Mouse (Mus musculus) MEL (cell line): ENCODE measurements around the gene Slfn9. TPM values are rescaled to one million over a fixed set of nuclear protein-coding genes. Genes with fewer than 3 reads are reported as not detected.

Experiments used
- DNase-seq: peaks from one replicate; pipeline ENCODE4 v3.0.0; 2011; ENCODE audit warnings: low read depth, low spot score
- H3K27ac ChIP-seq: 2 replicates; pipeline ENCODE4 v1.5.1; 2012; ENCODE audit warnings: low read depth, mild to moderate bottlenecking, control low read depth, low read length, moderate library complexity; ENCODE audit not compliant: control insufficient read depth
- H3K27me3 ChIP-seq, 2 experiments: fragments of 150-350 bp in 1 of 2; sonication (generic) in 1 of 2; 2 replicates each; pipeline ENCODE4 v1.6.1; 2012; ENCODE audit warnings: low read length in 2 of 2, mild to moderate bottlenecking in 2 of 2, improper control_type of control experiment in 1 of 2, moderate library complexity in 1 of 2; ENCODE audit not compliant: insufficient read depth in 2 of 2, control insufficient read depth in 1 of 2
- H3K36me3 ChIP-seq, 2 experiments: 2 replicates each; pipeline ENCODE4 v1.6.1; 2012 to 2014; ENCODE audit warnings: low read length in 2 of 2, improper control_type of control experiment in 1 of 2, inconsistent platforms in 1 of 2, mild to moderate bottlenecking in 1 of 2; ENCODE audit not compliant: insufficient read depth in 2 of 2, control insufficient read depth in 1 of 2
- H3K4me1 ChIP-seq, 2 experiments: fragments of 150-350 bp in 1 of 2; sonication (generic) in 1 of 2; 2 replicates each; pipeline ENCODE4 v1.6.1; 2012; ENCODE audit warnings: low read length in 2 of 2, improper control_type of control experiment in 1 of 2, mild to moderate bottlenecking in 1 of 2; ENCODE audit not compliant: insufficient read depth in 2 of 2, control insufficient read depth in 1 of 2
- H3K4me3 ChIP-seq, 2 experiments: fragments of 150-350 bp in 1 of 2; sonication (generic) in 1 of 2; 2 replicates each; pipeline ENCODE4 v1.5.1; 2012; ENCODE audit warnings: low read depth in 2 of 2, low read length in 2 of 2, mild to moderate bottlenecking in 2 of 2, moderate library complexity in 2 of 2, control low read depth in 1 of 2, improper control_type of control experiment in 1 of 2; ENCODE audit not compliant: control insufficient read depth in 1 of 2, insufficient read depth in 1 of 2
- H3K79me2 ChIP-seq: 2 replicates; pipeline ENCODE4 v1.6.1; 2012; ENCODE audit warnings: mild to moderate bottlenecking, low read length, moderate library complexity; ENCODE audit not compliant: control insufficient read depth, poor library complexity, insufficient read depth
- H3K9ac ChIP-seq: 2 replicates; pipeline ENCODE4 v1.6.1; 2012; ENCODE audit warnings: low read depth, mild to moderate bottlenecking, control low read depth, low read length, moderate library complexity; ENCODE audit not compliant: control insufficient read depth, poor library complexity, severe bottlenecking
- H3K9me3 ChIP-seq: fragments of 150-350 bp; sonication (generic); replicated peaks from 2 replicates; pipeline ENCODE4 v1.6.1; 2012; ENCODE audit warnings: mild to moderate bottlenecking, low read length, improper control_type of control experiment, moderate library complexity; ENCODE audit not compliant: insufficient read depth
- BHLHE40 ChIP-seq: IDR thresholded peaks from 2 replicates; pipeline ENCODE4 v1.6.1; 2012; ENCODE audit warnings: low read depth, mild to moderate bottlenecking, inconsistent platforms, low read length, improper control_type of control experiment, borderline replicate concordance
- CTCF ChIP-seq, 3 experiments: IDR thresholded peaks in 2 of 3; conservative IDR thresholded peaks in 1 of 3; 2 replicates each; pipeline ENCODE4 v1.5.1; 2011 to 2012; ENCODE audit warnings: low read length in 3 of 3, low read depth in 2 of 3, mild to moderate bottlenecking in 2 of 3, improper control_type of control experiment in 1 of 3, inconsistent platforms in 1 of 3, mixed read lengths in 1 of 3, moderate library complexity in 1 of 3; ENCODE audit not compliant: control insufficient read depth in 1 of 3, insufficient read depth in 1 of 3, poor library complexity in 1 of 3, severe bottlenecking in 1 of 3
- EP300 ChIP-seq, 2 experiments: IDR thresholded peaks; 2 replicates each; pipeline ENCODE4 v1.6.1; 2011; ENCODE audit warnings: improper control_type of control experiment in 2 of 2, low read length in 2 of 2, low read depth in 1 of 2, mild to moderate bottlenecking in 1 of 2
- GATA1 ChIP-seq: IDR thresholded peaks from 2 replicates; pipeline ENCODE4 v1.6.1; 2011; ENCODE audit warnings: low read depth, low read length, improper control_type of control experiment
- HCFC1 ChIP-seq: IDR thresholded peaks from 2 replicates; pipeline ENCODE4 v1.6.1; 2012; ENCODE audit warnings: low read depth, mild to moderate bottlenecking, inconsistent platforms, low read length, improper control_type of control experiment, moderate library complexity
- JUND ChIP-seq: IDR thresholded peaks from 2 replicates; pipeline ENCODE4 v1.6.1; 2011; ENCODE audit warnings: low read depth, mild to moderate bottlenecking, improper control_type of control experiment, low read length
- KAT2A ChIP-seq: conservative IDR thresholded peaks from 2 replicates; pipeline ENCODE4 v1.6.1; 2012; ENCODE audit warnings: low read depth, low read length, improper control_type of control experiment, inconsistent platforms
- MAX ChIP-seq: IDR thresholded peaks from 2 replicates; pipeline ENCODE4 v1.6.1; 2011; ENCODE audit warnings: low read length, improper control_type of control experiment
- MEF2A ChIP-seq: IDR thresholded peaks from 2 replicates; pipeline ENCODE4 v1.6.1; 2014; ENCODE audit warnings: low read depth, mild to moderate bottlenecking, inconsistent platforms, low read length, improper control_type of control experiment; ENCODE audit not compliant: poor library complexity, insufficient replicate concordance, severe bottlenecking; ENCODE audit errors: extremely low read depth
- MYB ChIP-seq: IDR thresholded peaks from 2 replicates; pipeline ENCODE4 v1.6.1; 2011; ENCODE audit warnings: mild to moderate bottlenecking, low read depth, low read length, improper control_type of control experiment
- MYC ChIP-seq: IDR thresholded peaks from 2 replicates; pipeline ENCODE4 v1.6.1; 2011; ENCODE audit warnings: low read depth, mild to moderate bottlenecking, low read length, improper control_type of control experiment, moderate library complexity
- NELFE ChIP-seq: IDR thresholded peaks from 2 replicates; pipeline ENCODE4 v1.6.1; 2011; ENCODE audit warnings: low read depth, low read length, improper control_type of control experiment
- NRF1 ChIP-seq: IDR thresholded peaks from 2 replicates; pipeline ENCODE4 v1.6.1; 2014; ENCODE audit warnings: low read depth, mild to moderate bottlenecking, inconsistent platforms, low read length, improper control_type of control experiment, moderate library complexity; ENCODE audit not compliant: poor library complexity, insufficient read depth, severe bottlenecking
- POLR2A ChIP-seq, 2 experiments: IDR thresholded peaks; 2 replicates each; pipeline ENCODE4 v1.6.1; 2011 to 2012; ENCODE audit warnings: low read length in 2 of 2, mild to moderate bottlenecking in 2 of 2, control low read depth in 1 of 2, improper control_type of control experiment in 1 of 2, low read depth in 1 of 2, moderate library complexity in 1 of 2; ENCODE audit not compliant: control insufficient read depth in 1 of 2, insufficient read depth in 1 of 2, poor library complexity in 1 of 2
- POLR2AphosphoS2 ChIP-seq: IDR thresholded peaks from 2 replicates; pipeline ENCODE4 v1.6.1; 2011; ENCODE audit warnings: low read length, improper control_type of control experiment
- POLR2AphosphoS5 ChIP-seq: IDR thresholded peaks from 2 replicates; pipeline ENCODE4 v1.6.1; 2012; ENCODE audit warnings: low read depth, borderline replicate concordance, mild to moderate bottlenecking, inconsistent platforms, low read length, moderate library complexity, mixed read lengths
- RAD21 ChIP-seq: IDR thresholded peaks from 2 replicates; pipeline ENCODE4 v1.6.1; 2011; ENCODE audit warnings: mild to moderate bottlenecking, low read depth, low read length, improper control_type of control experiment
- RCOR1 ChIP-seq: IDR thresholded peaks from 2 replicates; pipeline ENCODE4 v1.6.1; 2012; ENCODE audit warnings: low read depth, mild to moderate bottlenecking, inconsistent platforms, low read length, improper control_type of control experiment
- TAL1 ChIP-seq: IDR thresholded peaks from 2 replicates; pipeline ENCODE4 v1.6.1; 2012; ENCODE audit warnings: mild to moderate bottlenecking, inconsistent platforms, low read length, moderate library complexity, mixed read lengths
- TBP ChIP-seq: IDR thresholded peaks from 2 replicates; pipeline ENCODE4 v1.8.0; 2011; ENCODE audit warnings: low read depth, low read length, improper control_type of control experiment
- TCF12 ChIP-seq: IDR thresholded peaks from 2 replicates; pipeline ENCODE4 v1.6.1; 2014; ENCODE audit warnings: low read depth, mild to moderate bottlenecking, inconsistent platforms, low read length, improper control_type of control experiment, moderate library complexity
- UBTF ChIP-seq: IDR thresholded peaks from 2 replicates; pipeline ENCODE4 v1.6.1; 2012; ENCODE audit warnings: low read depth, mild to moderate bottlenecking, inconsistent platforms, low read length, improper control_type of control experiment, moderate library complexity, borderline replicate concordance; ENCODE audit not compliant: insufficient read depth
- USF1 ChIP-seq: IDR thresholded peaks from 2 replicates; pipeline ENCODE4 v1.6.1; 2014; ENCODE audit warnings: low read depth, mild to moderate bottlenecking, inconsistent platforms, low read length, improper control_type of control experiment, moderate library complexity
- USF2 ChIP-seq, 2 experiments: IDR thresholded peaks; 2 replicates each; pipeline ENCODE4 v1.6.1; 2011 to 2012; ENCODE audit warnings: improper control_type of control experiment in 2 of 2, low read length in 2 of 2, borderline replicate concordance in 1 of 2, inconsistent platforms in 1 of 2, low read depth in 1 of 2, mild to moderate bottlenecking in 1 of 2; ENCODE audit not compliant: insufficient read depth in 1 of 2
- ZC3H11A ChIP-seq: IDR thresholded peaks from 2 replicates; pipeline ENCODE4 v1.6.1; 2012; ENCODE audit warnings: low read depth, mild to moderate bottlenecking, inconsistent platforms, low read length, improper control_type of control experiment
- ZMIZ1 ChIP-seq: IDR thresholded peaks from 2 replicates; pipeline ENCODE4 v1.6.1; 2012; ENCODE audit warnings: low read depth, mild to moderate bottlenecking, inconsistent platforms, low read length, improper control_type of control experiment, moderate library complexity
- ZNF384 ChIP-seq: IDR thresholded peaks from 2 replicates; pipeline ENCODE4 v1.6.1; 2012; ENCODE audit warnings: low read depth, mild to moderate bottlenecking, inconsistent platforms, low read length, improper control_type of control experiment
- polyA plus RNA-seq, 2 experiments: library from polyadenylated mRNA; stranded (reverse) in 1 of 2; unstranded in 1 of 2; fragments of >175 nt in 1 of 2; fragments of >200 nt in 1 of 2; gene quantifications; 2 replicates each; pipeline versions ENCODE4 v1.2.1 to v1.2.4; 2012; ENCODE audit warnings: low replicate concordance in 2 of 2, low read depth in 1 of 2; ENCODE audit not compliant: insufficient read length in 2 of 2, insufficient read depth in 1 of 2, missing spikeins in 1 of 2
- total RNA-seq: library from RNA; depleted of rRNA; stranded (reverse); fragments of 300-350 nt; gene quantifications from 2 replicates; pipeline ENCODE4 v1.2.3, GENCODE M21; 2012

The Slfn9 gene
- total and polyA plus RNA-seq, 3 experiments, result 3.5 to 3.7 TPM; not detected in 1

DNA sequence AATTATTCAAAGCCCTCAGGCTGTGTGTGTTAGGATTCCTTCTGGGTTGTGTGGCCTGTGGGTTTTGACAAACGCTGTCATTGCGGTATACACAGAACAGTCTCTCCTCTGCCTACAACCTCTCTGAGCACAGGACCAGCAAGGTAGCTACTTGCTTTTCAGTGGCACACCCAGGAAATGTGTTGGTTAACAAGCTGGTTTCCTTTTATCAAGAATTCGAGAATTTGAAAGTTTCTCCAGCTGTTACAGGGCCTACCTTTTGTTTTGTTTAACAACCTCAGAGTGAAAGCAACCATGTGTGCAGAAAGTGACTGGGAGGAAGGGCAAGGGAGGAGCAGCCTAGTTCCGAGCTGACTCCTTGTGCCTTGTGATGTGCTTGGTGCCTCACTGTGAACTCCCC lies 44.2 kb downstream of the Slfn9 start:
- no peak for DNase-seq
- Histone ChIP-seq H3K4me1 (peaks cover 0 to 10% of the 10 kb centered on the region in 2 experiments; a peak in 2 of 4 replicates), H3K36me3 (peaks cover 0 to 10% of the 10 kb centered on the region in 2 experiments; a peak in 2 of 4 replicates), H3K27me3 (peaks cover under 1 to 2% of the 10 kb centered on the region in 2 experiments; a peak in 2 of 4 replicates), H3K9ac (no peak overlapping the region), H3K4me3 (no peak overlapping the region), H3K79me2 (no peaks in the 10 kb centered on the region), H3K27ac (no peak overlapping the region), H3K9me3 (no peaks in the 10 kb centered on the region)
- no peak for TF ChIP-seq RCOR1
- no peak for TF ChIP-seq MYB
- no peak for TF ChIP-seq TAL1
- TF ChIP-seq GATA1, result no peak
- no peak for TF ChIP-seq MAX
- TF ChIP-seq NELFE, result no peak
- no peak for TF ChIP-seq MYC
- TF ChIP-seq UBTF, result no peak
- TF ChIP-seq ZNF384, result no peak
- TF ChIP-seq BHLHE40, result no peak
- TF ChIP-seq USF1, result no peak
- TF ChIP-seq TBP, result no peak
- TF ChIP-seq POLR2AphosphoS5, result no peak
- TF ChIP-seq MEF2A, result no peak
- no peak for TF ChIP-seq CTCF (IDR thresholded peaks at IDR 0.05 in 2 of 3, conservative IDR thresholded peaks at IDR 0.05 in 1 of 3; ENCODE audit: control insufficient read depth in 1 of 3, insufficient read depth in 1 of 3, low read depth in 2 of 3, low read length in 3 of 3, poor library complexity in 1 of 3, severe bottlenecking in 1 of 3)
- TF ChIP-seq HCFC1, result no peak
- TF ChIP-seq POLR2AphosphoS2, result no peak
- TF ChIP-seq POLR2A (IDR thresholded peaks at IDR 0.05; ENCODE audit: control insufficient read depth in 1 of 2, insufficient read depth in 1 of 2, low read depth in 1 of 2, low read length in 2 of 2, poor library complexity in 1 of 2), result no peak

- TF ChIP-seq JUND (no peak), CTCF (IDR thresholded peaks at IDR 0.05 in 2 of 3, conservative IDR thresholded peaks at IDR 0.05 in 1 of 3; ENCODE audit: control insufficient read depth in 1 of 3, insufficient read depth in 1 of 3, low read depth in 2 of 3, low read length in 3 of 3, poor library complexity in 1 of 3, severe bottlenecking in 1 of 3) (no peak), BHLHE40 (no peak), MYB (no peak), POLR2AphosphoS5 (no peak), EP300 (IDR thresholded peaks at IDR 0.05; ENCODE audit: low read depth in 1 of 2, low read length in 2 of 2) (no peak), MEF2A (no peak), NRF1 (no peak), TAL1 (no peak), POLR2AphosphoS2 (no peak), USF2 (IDR thresholded peaks at IDR 0.05; ENCODE audit: borderline replicate concordance in 1 of 2, insufficient read depth in 1 of 2, low read depth in 1 of 2, low read length in 2 of 2) (no peak), MAX (no peak), RAD21 (no peak), POLR2A (IDR thresholded peaks at IDR 0.05; ENCODE audit: control insufficient read depth in 1 of 2, insufficient read depth in 1 of 2, low read depth in 1 of 2, low read length in 2 of 2, poor library complexity in 1 of 2) (no peak), ZC3H11A (no peak), NELFE (no peak), TCF12 (no peak), ZMIZ1 (no peak), KAT2A (no peak)
- Histone ChIP-seq H3K9ac (no peak overlapping the region), H3K27me3 (peaks cover 2 to 4% of the 10 kb centered on the region in 2 experiments; a peak in 3 of 4 replicates), H3K36me3 (no peaks in the 10 kb centered on the region; a peak in 1 of 4 replicates), H3K4me3 (no peak overlapping the region), H3K79me2 (no peaks in the 10 kb centered on the region), H3K27ac (no peak overlapping the region), H3K9me3 (no peaks in the 10 kb centered on the region), H3K4me1 (no peaks in the 10 kb centered on the region)
- DNase-seq, result no peak
These were observed 46.0 kb downstream of the Slfn9 start for GRCm38 (mm10) chr11:82945636-82946035.
